Mouse (Mus musculus): ENCODE data around the gene Glyctk. TPM values are rescaled to one million over a fixed set of nuclear protein-coding genes. Genes with fewer than 3 reads are reported as not detected.

Gene Glyctk
- polyA plus RNA-seq, 1 experiment from 2014 or later = 1.5 TPM

DNA sequence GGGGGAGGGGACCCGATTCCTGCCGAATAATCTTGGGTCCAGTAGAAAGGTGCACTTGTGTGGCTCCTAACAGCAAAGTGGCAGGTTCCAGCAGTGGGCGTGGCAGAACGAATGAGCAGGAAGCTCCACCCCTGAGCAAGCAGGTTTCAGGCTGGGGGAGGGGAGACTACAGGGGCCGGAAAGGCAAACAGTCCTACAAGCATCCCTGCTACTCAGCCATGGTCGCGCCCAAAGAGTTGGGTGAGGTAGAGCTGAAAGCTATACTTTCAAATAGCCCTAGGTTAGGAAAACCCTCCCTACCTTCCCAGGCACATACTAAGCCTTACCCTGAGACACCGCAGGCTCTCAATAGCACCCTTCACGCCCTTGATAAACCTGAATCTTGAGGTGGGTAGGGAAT, 51.7 kb downstream of the Glyctk start:
- Histone ChIP-seq H3K27ac (ENCODE audit: low read depth) (no peak overlapping the region), H3K27me3 (ENCODE audit: insufficient read depth, low read length) (no peaks in the 10 kb centered on the region), H3K36me3 (ENCODE audit: insufficient read depth) (no peaks in the 10 kb centered on the region), H3K4me1 (ENCODE audit: insufficient read depth) (no peaks in the 10 kb centered on the region), H3K9ac (no peak overlapping the region), H3K4me2 (no peak overlapping the region), H3K4me3 (ENCODE audit: low read depth, low read length) (no peak overlapping the region), H3K9me3 (ENCODE audit: low read depth, low read length) (no peaks in the 10 kb centered on the region)
- 66% methylated on average over 9 of the region's 9 CpGs for WGBS
- DNase-seq = no peak
- no peak for TF ChIP-seq CTCF (IDR thresholded peaks at IDR 0.05; ENCODE audit: low read depth)
- no peak for ATAC-seq (ENCODE audit: insufficient read depth)

DNA sequence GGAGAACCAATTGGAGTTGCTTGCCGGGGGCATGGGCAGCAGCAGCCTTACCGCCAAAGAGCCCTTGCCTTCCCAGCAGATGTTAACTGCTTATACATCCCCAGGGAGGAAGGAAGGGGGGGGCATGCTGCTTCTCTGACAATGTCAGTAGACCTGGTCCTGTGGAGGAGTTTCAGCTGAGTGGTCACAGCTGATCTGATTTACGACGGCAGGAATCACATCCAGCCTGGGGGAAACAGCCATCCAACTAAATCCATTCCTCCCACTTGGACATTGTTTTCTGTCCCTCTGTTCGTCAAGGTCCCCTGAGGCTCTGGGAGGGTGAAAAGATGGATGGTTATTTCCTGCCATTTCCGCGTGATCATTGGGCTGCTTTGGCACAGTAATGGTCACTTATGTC, 53.5 kb downstream of the Glyctk start:
- no peaks in the 10 kb centered on the region for H3K36me3 ChIP-seq (ENCODE audit: insufficient read depth)
- no peak overlapping the region for H3K4me2 ChIP-seq
- H3K27me3 ChIP-seq (ENCODE audit: insufficient read depth, low read length) = no peaks in the 10 kb centered on the region
- H3K9me3 ChIP-seq (ENCODE audit: low read depth, low read length) = no peaks in the 10 kb centered on the region
- no peak overlapping the region for H3K4me3 ChIP-seq (ENCODE audit: low read depth, low read length)
- H3K9ac ChIP-seq = no peak overlapping the region
- WGBS = 85% methylated on average over 7 of the region's 7 CpGs
- DNase-seq = no peak
- H3K27ac ChIP-seq (ENCODE audit: low read depth) = no peak overlapping the region
- TF ChIP-seq CTCF (IDR thresholded peaks at IDR 0.05; ENCODE audit: low read depth) = no peak
- no peaks in the 10 kb centered on the region for H3K4me1 ChIP-seq (ENCODE audit: insufficient read depth)
- ATAC-seq (ENCODE audit: insufficient read depth) = no peak

MicroRNAs within 50 kb of the gene (microRNA counts, 519-probe panel; counts per million panel counts)
- microRNA mmu-let-7g = 5,324 counts per million, percentile 98 among the panel's probes with 10 or more counts

Small RNA genes lying within 50 kb of the gene (microRNA-seq; reads per million reads assigned to microRNA genes)
- 1.7 reads per million for gene Mir135a-1 (ENCODE audit: borderline number of aligned reads)
- gene Mirlet7g (ENCODE audit: borderline number of aligned reads) = 62,579 reads per million, percentile 100 among the genes with 10 or more reads in this experiment

Other genes with a start within 250 kb of the Glyctk start
- gene Col6a5, start 197.5 kb downstream of the Glyctk start, polyA plus RNA-seq (2014; fragmentation: Nextera tagmentation; extraction: Ambion mirVana) = 0.04 and 0.24 TPM in 2 replicates
- gene Col6a4, start 61.4 kb downstream of the Glyctk start, polyA plus RNA-seq (2014; fragmentation: Nextera tagmentation; extraction: Ambion mirVana) = 0.95 and 1.0 TPM in 2 replicates
- 26.7 and 26.9 TPM in 2 replicates for gene Wdr82, start 12.8 kb upstream of the Glyctk start, polyA plus RNA-seq (2014; fragmentation: Nextera tagmentation; extraction: Ambion mirVana)
- 49.2 and 55.0 TPM in 2 replicates for gene Ppm1m, start 41.6 kb upstream of the Glyctk start, polyA plus RNA-seq (2014; fragmentation: Nextera tagmentation; extraction: Ambion mirVana)
- gene Twf2, start 45.0 kb upstream of the Glyctk start, polyA plus RNA-seq (2014; fragmentation: Nextera tagmentation; extraction: Ambion mirVana) = 77.0 and 78.1 TPM in 2 replicates
- 0.08 and 0.09 TPM in 2 replicates for gene Tlr9, start 64.5 kb upstream of the Glyctk start, polyA plus RNA-seq (2014; fragmentation: Nextera tagmentation; extraction: Ambion mirVana)
- gene Alas1, start 90.5 kb upstream of the Glyctk start, polyA plus RNA-seq (2014; fragmentation: Nextera tagmentation; extraction: Ambion mirVana) = 104 and 110 TPM in 2 replicates
- gene Poc1a, start 122.9 kb upstream of the Glyctk start, polyA plus RNA-seq (2014; fragmentation: Nextera tagmentation; extraction: Ambion mirVana) = 27.1 and 29.5 TPM in 2 replicates
- 23.9 and 27.3 TPM in 2 replicates for gene Dusp7, start 210.5 kb upstream of the Glyctk start, polyA plus RNA-seq (2014; fragmentation: Nextera tagmentation; extraction: Ambion mirVana)